Mouse (Mus musculus) neutrophil, adult 65 days (primary cell): ENCODE data around the gene Zcchc17. TPM values are rescaled to one million over a fixed set of nuclear protein-coding genes. Genes with fewer than 3 reads are reported as not detected.

Source experiments
- total RNA-seq: library from RNA; stranded (reverse); gene quantifications from 2 replicates; pipeline ENCODE4 v1.2.4, GENCODE M21; 2023

The Zcchc17 gene
- 10.5 and 12.6 TPM in 2 replicates for total RNA-seq

DNA sequence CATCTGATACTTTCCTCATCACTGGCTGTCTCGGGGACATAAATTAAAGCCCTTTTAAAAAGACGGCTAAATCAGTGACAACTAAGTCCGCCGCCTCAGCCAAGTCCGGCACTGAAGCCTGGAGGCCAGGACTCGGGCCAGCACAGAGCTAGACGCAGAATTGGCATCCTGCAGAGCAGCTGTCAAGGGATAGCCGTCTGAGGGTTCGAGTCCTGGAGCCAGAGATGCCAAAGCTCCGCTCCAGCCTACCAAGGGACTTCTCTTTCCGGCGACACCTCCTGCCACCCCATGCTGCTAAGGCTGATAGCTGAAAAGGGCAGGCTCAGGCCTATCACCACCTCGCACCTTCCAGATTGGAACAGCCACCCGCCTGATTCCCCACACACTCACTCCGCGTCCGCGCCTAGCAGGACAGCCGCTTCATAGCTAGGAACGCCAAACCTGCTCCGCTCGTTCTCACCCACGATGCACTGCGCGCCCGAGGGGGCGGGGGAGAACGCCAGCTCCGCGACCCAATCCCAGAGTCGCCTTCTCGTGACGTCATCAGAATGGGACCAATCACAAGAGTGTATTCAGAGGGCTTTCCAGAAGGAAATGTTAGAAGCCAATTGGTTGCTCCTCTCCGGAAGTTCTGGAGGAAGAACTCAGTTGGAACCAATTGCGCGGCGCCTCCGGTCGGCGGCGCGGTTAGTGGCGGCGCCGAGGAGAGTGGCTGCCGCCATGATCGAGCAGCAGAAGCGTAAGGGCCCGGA is at the start of gene Zcchc17, which contains the start of gene Snrnp40:
Gene Zcchc17, minus strand, starts transcription at position 458 of the 752 bp plus-strand sequence.
Gene Snrnp40, plus strand, starts transcription at position 647 of the 752 bp plus-strand sequence.

DNA sequence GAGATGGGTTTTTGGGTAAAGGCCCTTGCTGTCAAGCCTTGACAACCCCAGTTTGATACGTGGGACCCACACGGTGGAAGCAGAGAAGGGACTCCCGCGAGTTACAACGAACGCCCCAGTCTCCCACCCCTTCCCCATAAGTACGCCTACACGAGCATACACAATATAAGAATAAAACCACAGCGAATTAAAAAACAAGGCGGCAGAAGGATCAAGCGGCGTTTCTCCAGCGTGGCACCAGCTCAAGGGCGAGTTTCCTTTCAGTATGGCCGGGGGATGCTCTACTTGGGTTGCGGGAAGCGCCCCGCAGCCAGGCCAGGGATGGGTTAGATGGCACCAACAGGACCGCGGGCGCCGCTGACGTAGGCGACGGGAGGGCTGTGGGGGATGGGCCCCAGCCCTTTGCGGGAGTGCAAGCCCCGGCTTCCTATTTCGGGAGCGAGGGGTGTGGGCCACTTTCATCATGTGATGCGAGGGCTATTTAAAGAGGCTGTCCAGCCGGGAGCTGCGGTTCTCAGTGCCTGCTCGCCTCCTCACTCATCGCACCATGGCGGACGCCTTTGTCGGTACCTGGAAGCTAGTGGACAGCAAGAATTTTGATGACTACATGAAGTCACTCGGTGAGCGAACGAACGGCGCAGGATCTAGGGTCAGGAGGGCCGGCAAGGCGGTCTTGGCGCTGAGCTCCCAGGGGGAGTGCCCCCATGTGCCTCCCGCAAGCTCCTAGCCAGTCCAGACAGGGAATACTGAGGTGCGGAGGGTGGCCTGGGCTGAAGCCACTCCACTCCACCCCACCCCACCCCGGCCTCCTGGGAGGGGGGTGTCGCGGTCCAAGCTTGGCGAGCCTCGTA is 51.3 kb downstream of the Zcchc17 start, which contains the start of the genes Fabp3 and Gm10570:
Gene Fabp3, plus strand, starts transcription at position 365 of the 851 bp plus-strand sequence.
Gene Gm10570, minus strand, starts transcription at position 444 of the 851 bp plus-strand sequence.

DNA sequence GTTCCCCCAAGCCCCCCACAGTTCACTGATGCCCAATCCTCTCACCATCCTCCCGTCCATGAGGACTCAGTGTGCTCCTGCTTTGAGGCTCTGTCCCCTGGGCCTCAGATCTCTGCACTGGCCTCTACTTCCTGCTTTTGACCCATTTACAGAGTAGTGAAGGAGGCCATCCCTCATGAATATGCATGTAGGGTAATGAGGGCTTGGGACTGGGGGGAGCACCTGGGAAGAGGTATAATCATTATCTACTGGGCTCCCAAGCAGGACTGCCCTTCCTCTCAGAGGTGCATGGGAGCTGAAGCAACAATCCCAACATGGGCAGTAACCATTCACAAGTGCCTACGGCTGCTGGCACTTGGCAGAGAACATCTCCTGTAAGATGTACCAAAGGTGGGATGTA is 80.6 kb downstream of the Zcchc17 start, which contains the start of gene Serinc2:
Gene Serinc2, minus strand, starts transcription at position 101 of the 400 bp plus-strand sequence.

Other genes starting within 250 kb of the Zcchc17 start
- gene Hcrtr1, start 220.6 kb downstream of the Zcchc17 start, total RNA-seq = 0.59 TPM in 1 of 2 replicates, not detected in the other
- 67.0 and 83.9 TPM in 2 replicates for gene Tinagl1, start 184.8 kb downstream of the Zcchc17 start, total RNA-seq
- not detected in 2 replicates for gene Gm853, start 137.5 kb downstream of the Zcchc17 start, total RNA-seq
- gene Serinc2, start 80.7 kb downstream of the Zcchc17 start, total RNA-seq = 2.2 and 2.5 TPM in 2 replicates
- gene Fabp3, start 51.3 kb downstream of the Zcchc17 start, total RNA-seq = not detected in 2 replicates
- gene Gm10570, start 51.3 kb downstream of the Zcchc17 start, total RNA-seq = not detected in 2 replicates
- gene Snrnp40, start 189 bp upstream of the Zcchc17 start, total RNA-seq = 38.0 and 43.5 TPM in 2 replicates
- gene Nkain1, start 214.2 kb upstream of the Zcchc17 start, total RNA-seq = 0.54 and 1.6 TPM in 2 replicates